Mouse (Mus musculus) midbrain, embryonic 12.5 days (tissue): ENCODE data around the gene Ubash3a. TPM values are rescaled to one million over a fixed set of nuclear protein-coding genes. Genes with fewer than 3 reads are reported as not detected.

Experiments used
- ATAC-seq: fragments of 200-750 bp; cut with Nextera tagmentation; 2 replicates; pipeline ENCODE4 v1.8.0; 2017; ENCODE audit warnings: low read depth, moderate TSS enrichment, moderate library complexity; ENCODE audit not compliant: low FRiP score
- H3K27ac ChIP-seq: fragments of 300-500 bp; sonication (generic); replicated peaks from 2 replicates; pipeline ENCODE4 v1.5.1; 2016; ENCODE audit warnings: mild to moderate bottlenecking
- H3K27me3 ChIP-seq: fragments of 300-500 bp; sonication (generic); 2 replicates; pipeline ENCODE4 v1.6.1; 2016; ENCODE audit warnings: mild to moderate bottlenecking
- H3K36me3 ChIP-seq: fragments of 300-500 bp; sonication (generic); 2 replicates; pipeline ENCODE4 v1.6.1; 2016
- H3K4me1 ChIP-seq: fragments of 300-500 bp; sonication (generic); 2 replicates; pipeline ENCODE4 v1.6.1; 2016
- H3K4me2 ChIP-seq: fragments of 300-500 bp; sonication (generic); replicated peaks from 2 replicates; pipeline ENCODE4 v1.6.1; 2016; ENCODE audit warnings: mild to moderate bottlenecking, moderate library complexity
- H3K4me3 ChIP-seq: fragments of 300-500 bp; sonication (generic); 2 replicates; pipeline ENCODE4 v1.5.1; 2016; ENCODE audit warnings: mild to moderate bottlenecking
- H3K9ac ChIP-seq: fragments of 300-500 bp; sonication (generic); replicated peaks from 2 replicates; pipeline ENCODE4 v1.6.1; 2016; ENCODE audit warnings: mild to moderate bottlenecking, moderate library complexity
- H3K9me3 ChIP-seq: fragments of 300-500 bp; sonication (generic); 2 replicates; pipeline ENCODE4 v1.6.1; 2016; ENCODE audit warnings: mild to moderate bottlenecking
- WGBS: fragments of 180-500 bp; shearing (Covaris S2); methylation state at CpG from one replicate; pipeline ENCODE4 v1.1.7; 2016; 5-methylcytosine and 5-hydroxymethylcytosine counted together
- polyA plus RNA-seq: library from polyadenylated mRNA; unstranded; fragments of >200 nt; fragmentation: Nextera tagmentation; extraction: Ambion mirVana; gene quantifications from 2 replicates; pipeline ENCODE4 v1.2.1, GENCODE M21; 2016

Ubash3a gene
- polyA plus RNA-seq, 1 experiment from 2014 or later: 0.09 TPM

DNA sequence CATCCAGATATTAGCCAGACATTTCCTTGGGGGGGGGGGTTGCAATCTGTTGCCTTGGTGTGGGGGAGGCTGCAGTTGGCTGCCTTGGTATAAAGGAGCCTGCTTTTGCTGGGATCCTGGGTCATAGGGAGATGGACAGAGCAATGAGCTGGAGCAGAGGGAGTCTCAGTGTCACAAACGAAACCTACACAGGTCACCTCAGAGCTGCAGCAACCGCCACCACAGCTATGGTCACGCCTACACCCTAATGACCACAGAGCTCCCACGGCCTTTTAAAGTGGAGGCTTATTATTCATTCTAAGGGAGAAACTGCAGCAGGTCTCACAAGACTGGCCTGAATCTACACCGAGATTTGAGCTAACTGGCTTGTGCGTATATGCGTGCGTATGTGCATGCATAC lies 15.8 kb upstream of the Ubash3a start:
- no peak overlapping the region for H3K27ac ChIP-seq
- no peak for ATAC-seq
- no peak overlapping the region for H3K4me3 ChIP-seq
- no peaks in the 10 kb centered on the region for H3K27me3 ChIP-seq
- no peak overlapping the region for H3K4me2 ChIP-seq
- no peaks in the 10 kb centered on the region for H3K4me1 ChIP-seq
- H3K9me3 ChIP-seq: no peaks in the 10 kb centered on the region
- H3K9ac ChIP-seq: no peak overlapping the region
- H3K36me3 ChIP-seq: no peaks in the 10 kb centered on the region
- 76% methylated on average over 8 of the region's 8 CpGs for WGBS

DNA sequence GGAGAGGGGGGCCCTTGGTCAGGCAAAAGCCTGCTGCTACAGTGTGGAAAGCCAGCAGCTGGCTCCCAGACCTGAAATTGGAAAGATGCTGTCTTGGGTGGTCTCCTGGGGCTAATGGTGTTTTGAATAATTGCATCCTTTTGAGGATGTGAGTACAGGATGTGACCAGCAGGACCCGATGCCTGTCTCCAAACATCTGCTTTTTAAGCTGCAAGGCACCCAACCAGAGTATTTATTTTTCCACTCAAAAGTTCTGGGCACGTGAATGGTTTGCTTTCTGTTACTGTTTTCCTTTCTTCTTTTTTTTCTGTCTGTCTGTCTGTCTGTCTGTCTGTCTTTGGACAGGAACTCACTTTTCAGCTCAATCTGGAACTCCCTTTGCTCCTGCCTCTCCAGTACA lies 15.0 kb upstream of the Ubash3a start:
- H3K36me3 ChIP-seq: no peaks in the 10 kb centered on the region
- no peaks in the 10 kb centered on the region for H3K4me1 ChIP-seq
- no peak overlapping the region for H3K27ac ChIP-seq
- H3K9ac ChIP-seq: no peak overlapping the region
- WGBS: 66% methylated on average over 2 of the region's 2 CpGs
- no peaks in the 10 kb centered on the region for H3K27me3 ChIP-seq
- H3K9me3 ChIP-seq: no peaks in the 10 kb centered on the region
- ATAC-seq: no peak
- H3K4me2 ChIP-seq: no peak overlapping the region
- no peak overlapping the region for H3K4me3 ChIP-seq

DNA sequence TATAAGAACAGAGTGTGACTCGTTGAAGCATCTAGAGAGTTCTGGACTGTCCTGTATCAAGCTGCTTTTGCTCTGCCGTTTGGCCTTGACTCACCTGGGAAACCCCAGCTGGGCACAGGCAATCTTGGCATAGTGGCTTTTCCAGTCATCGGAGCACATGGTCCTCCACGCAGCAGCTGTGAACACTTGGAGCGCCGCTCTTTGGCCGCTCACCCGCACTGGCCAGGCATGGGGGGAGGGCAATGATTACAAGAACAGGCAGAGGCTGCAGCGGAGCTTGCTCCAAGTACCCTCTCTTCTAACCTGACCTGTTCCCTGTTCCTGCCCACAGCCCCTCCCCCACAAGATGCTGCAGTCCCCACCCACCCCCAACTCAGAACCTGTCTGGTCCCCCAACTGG lies 14.3 kb upstream of the Ubash3a start:
- WGBS: 90% methylated on average over 9 of the region's 9 CpGs
- Histone ChIP-seq H3K4me1 (no peaks in the 10 kb centered on the region), H3K27me3 (no peaks in the 10 kb centered on the region), H3K27ac (no peak overlapping the region), H3K4me3 (no peak overlapping the region), H3K9me3 (no peaks in the 10 kb centered on the region), H3K9ac (no peak overlapping the region), H3K4me2 (no peak overlapping the region), H3K36me3 (no peaks in the 10 kb centered on the region)
- no peak for ATAC-seq

DNA sequence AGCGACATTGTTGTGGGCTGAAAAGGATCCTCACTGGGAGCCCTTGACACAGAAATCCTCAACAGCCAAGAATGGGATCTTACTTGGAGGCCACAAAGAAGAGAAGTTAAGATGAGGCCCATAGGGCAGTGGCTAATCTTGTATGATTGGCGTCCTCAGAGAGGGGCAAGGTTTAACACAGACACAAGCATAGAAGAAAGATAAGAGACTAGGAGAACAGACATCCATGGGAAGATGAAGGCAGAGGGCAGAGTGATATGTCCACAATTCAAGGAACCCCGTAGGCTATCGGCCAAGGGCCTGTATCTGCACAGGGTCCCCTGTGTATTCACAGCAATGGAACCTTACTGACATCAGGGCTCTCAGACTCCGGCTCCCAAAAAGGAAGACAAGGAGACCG lies 12.5 kb upstream of the Ubash3a start:
- no peak overlapping the region for H3K4me3 ChIP-seq
- 68% methylated on average over 6 of the region's 6 CpGs for WGBS
- no peaks in the 10 kb centered on the region for H3K36me3 ChIP-seq
- H3K4me2 ChIP-seq: no peak overlapping the region
- H3K9me3 ChIP-seq: no peaks in the 10 kb centered on the region
- no peak for ATAC-seq
- H3K27me3 ChIP-seq: no peaks in the 10 kb centered on the region
- H3K9ac ChIP-seq: no peak overlapping the region
- no peak overlapping the region for H3K27ac ChIP-seq
- no peaks in the 10 kb centered on the region for H3K4me1 ChIP-seq

DNA sequence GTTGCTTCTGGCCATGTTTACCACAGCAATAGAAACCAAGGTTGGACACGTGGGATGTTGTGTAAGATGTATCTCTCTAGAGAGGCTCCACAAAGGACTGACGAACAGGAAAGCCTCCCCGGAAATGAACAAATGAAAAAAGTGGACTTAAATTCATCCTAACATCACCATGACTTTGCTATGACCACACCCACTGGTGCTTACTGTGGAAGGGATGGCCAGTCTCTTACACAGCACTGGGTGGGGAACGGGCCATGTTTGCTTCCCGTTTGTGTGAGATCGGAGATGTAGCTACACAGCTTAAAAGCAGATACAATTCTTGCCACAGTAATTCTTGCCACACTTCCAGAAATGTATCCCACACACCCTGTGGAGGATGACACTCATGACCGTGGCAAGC lies 11.4 kb upstream of the Ubash3a start:
- Histone ChIP-seq H3K36me3 (no peaks in the 10 kb centered on the region), H3K4me2 (no peak overlapping the region), H3K4me1 (no peaks in the 10 kb centered on the region), H3K4me3 (no peak overlapping the region), H3K9me3 (no peaks in the 10 kb centered on the region), H3K27ac (no peak overlapping the region), H3K9ac (no peak overlapping the region), H3K27me3 (no peaks in the 10 kb centered on the region)
- ATAC-seq: no peak
- 93% methylated on average over 7 of the region's 7 CpGs for WGBS

DNA sequence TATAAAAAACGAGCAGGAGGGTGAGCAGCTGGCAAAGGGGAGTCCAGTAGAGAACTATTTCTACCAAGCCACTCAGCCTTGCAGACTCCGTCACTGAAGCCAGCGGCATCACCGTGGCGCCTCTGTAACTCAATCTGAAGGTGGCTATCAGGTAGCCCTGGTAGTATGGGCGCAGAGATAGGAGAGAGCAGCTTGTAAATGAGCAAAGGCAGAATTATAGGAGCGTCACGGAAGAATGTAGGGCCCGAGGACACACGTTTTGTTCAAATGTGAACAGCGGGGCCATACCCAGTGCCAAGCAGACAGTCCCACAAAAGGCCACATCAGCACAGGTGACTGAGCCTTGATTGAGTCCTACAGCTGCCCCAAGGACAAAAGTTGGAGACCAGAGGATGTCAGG lies 8.8 kb upstream of the Ubash3a start, which contains the start of gene Tmprss3:
Gene Tmprss3 (minus strand): TSS at position 101 of the 400 bp plus-strand sequence.
- WGBS: 87% methylated on average over 11 of the region's 11 CpGs
- Histone ChIP-seq H3K36me3 (no peaks in the 10 kb centered on the region), H3K4me1 (no peaks in the 10 kb centered on the region), H3K4me3 (no peak within 1 kb of the TSS), H3K9ac (no peak within 1 kb of the TSS), H3K9me3 (no peaks in the 10 kb centered on the region), H3K27ac (no peak within 1 kb of the TSS), H3K4me2 (no peak within 1 kb of the TSS), H3K27me3 (no peaks in the 10 kb centered on the region)
- ATAC-seq: no peak

DNA sequence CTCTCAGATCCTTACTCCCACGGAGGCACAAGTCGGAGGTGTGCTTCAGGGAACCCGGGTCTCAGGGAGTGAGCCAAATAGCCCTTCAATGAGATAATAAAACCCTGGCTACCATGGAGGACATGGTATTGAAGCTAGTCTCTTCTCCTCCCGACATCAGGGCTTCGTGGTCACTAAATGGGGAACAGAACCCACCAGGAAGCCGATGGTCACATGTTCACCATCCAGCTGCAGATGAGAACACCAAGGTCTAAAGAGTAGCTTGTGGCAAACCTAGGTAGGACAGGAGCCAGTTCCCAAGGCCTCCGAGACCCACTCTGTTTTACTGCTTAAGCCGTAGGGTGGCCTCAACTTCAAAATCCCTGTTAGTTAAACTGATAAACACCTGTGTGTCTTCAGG lies 981 bp downstream of the Ubash3a start:
- no peak overlapping the region for H3K27ac ChIP-seq
- H3K4me1 ChIP-seq: no peaks in the 10 kb centered on the region
- ATAC-seq: no peak
- WGBS: 91% methylated on average over 8 of the region's 8 CpGs
- H3K27me3 ChIP-seq: no peaks in the 10 kb centered on the region
- H3K4me3 ChIP-seq: no peak overlapping the region
- H3K4me2 ChIP-seq: no peak overlapping the region
- H3K9me3 ChIP-seq: no peaks in the 10 kb centered on the region
- H3K36me3 ChIP-seq: no peaks in the 10 kb centered on the region
- no peak overlapping the region for H3K9ac ChIP-seq

DNA sequence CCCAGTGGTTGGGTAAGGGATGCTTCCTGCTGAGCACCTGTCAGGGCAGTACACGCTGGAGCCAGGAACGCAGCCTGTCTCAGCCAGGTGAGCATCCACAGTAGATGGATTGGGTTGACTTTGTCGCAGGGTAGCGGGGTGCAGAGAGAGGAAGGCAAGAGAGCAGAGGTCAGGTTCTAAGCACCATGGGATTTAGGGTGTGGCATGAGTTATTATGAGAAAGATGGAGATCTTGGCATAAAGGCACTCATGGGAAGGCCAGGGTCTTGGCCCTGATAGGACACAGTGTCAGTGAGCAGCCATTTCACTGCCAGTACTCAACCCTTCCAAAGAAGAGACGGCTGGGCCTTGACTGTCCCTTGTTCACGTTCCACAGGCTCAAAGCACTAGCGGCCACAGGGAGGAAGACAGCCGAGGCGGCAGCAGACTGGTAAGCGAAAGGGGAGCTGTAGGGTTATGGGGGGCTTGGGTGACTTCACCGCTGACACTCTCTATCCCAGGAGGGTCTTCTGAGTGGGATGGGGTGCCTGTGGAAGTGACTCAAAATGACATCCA lies 1.8 kb downstream of the Ubash3a start:
- Histone ChIP-seq H3K36me3 (no peaks in the 10 kb centered on the region), H3K27ac (no peak overlapping the region), H3K4me2 (no peak overlapping the region), H3K4me3 (no peak overlapping the region), H3K4me1 (no peaks in the 10 kb centered on the region), H3K27me3 (no peaks in the 10 kb centered on the region), H3K9me3 (no peaks in the 10 kb centered on the region), H3K9ac (no peak overlapping the region)
- ATAC-seq: no peak
- 92% methylated on average over 11 of the region's 11 CpGs for WGBS

DNA sequence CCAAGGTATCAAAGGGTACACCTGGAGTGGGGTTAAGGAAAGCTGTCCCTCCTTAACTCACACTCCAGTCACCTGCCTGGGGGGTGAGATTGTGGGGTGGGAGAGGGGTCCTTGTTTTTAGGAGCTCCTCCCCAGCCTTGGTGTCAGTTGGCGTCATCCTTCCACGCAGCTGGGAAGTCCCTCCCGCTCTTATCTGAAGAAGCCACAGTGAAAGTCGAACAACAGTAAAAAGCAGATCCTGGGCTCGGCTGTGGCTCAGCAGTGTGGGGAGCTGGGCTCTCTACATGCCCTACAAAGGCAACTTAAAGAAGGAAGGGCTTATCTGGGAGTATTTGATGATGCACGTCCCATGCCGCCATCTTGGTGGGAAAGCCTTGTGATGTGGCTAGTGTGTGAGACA lies 2.6 kb downstream of the Ubash3a start:
- WGBS: 88% methylated on average over 7 of the region's 7 CpGs
- no peaks in the 10 kb centered on the region for H3K9me3 ChIP-seq
- no peak overlapping the region for H3K27ac ChIP-seq
- no peak overlapping the region for H3K4me2 ChIP-seq
- H3K4me1 ChIP-seq: no peaks in the 10 kb centered on the region
- no peak for ATAC-seq
- H3K9ac ChIP-seq: no peak overlapping the region
- H3K27me3 ChIP-seq: no peaks in the 10 kb centered on the region
- no peak overlapping the region for H3K4me3 ChIP-seq
- H3K36me3 ChIP-seq: no peaks in the 10 kb centered on the region

DNA sequence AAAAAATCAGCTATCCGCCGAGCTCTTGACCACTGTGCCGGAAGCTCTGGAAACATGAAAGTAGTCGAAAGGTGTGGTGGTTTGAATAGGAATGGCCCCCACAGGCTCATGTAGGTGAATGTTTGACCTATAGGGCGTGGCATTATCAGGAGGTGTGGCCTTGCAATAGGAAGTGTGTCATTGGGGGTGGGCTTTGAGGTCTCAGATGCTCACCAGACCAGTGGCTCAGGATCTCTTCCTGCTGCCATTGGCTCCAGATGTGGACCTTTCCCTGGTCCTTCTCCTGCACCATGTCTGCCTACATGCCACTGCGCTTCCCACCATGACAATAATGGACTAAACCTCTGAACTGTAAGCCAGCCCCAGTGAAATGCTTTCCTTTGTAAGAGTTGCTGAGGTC lies 4.2 kb downstream of the Ubash3a start:
- no peak overlapping the region for H3K9ac ChIP-seq
- H3K4me3 ChIP-seq: no peak overlapping the region
- WGBS: 92% methylated on average over 6 of the region's 6 CpGs
- no peaks in the 10 kb centered on the region for H3K27me3 ChIP-seq
- no peaks in the 10 kb centered on the region for H3K9me3 ChIP-seq
- no peaks in the 10 kb centered on the region for H3K4me1 ChIP-seq
- H3K4me2 ChIP-seq: no peak overlapping the region
- H3K36me3 ChIP-seq: no peaks in the 10 kb centered on the region
- H3K27ac ChIP-seq: no peak overlapping the region
- ATAC-seq: no peak

DNA sequence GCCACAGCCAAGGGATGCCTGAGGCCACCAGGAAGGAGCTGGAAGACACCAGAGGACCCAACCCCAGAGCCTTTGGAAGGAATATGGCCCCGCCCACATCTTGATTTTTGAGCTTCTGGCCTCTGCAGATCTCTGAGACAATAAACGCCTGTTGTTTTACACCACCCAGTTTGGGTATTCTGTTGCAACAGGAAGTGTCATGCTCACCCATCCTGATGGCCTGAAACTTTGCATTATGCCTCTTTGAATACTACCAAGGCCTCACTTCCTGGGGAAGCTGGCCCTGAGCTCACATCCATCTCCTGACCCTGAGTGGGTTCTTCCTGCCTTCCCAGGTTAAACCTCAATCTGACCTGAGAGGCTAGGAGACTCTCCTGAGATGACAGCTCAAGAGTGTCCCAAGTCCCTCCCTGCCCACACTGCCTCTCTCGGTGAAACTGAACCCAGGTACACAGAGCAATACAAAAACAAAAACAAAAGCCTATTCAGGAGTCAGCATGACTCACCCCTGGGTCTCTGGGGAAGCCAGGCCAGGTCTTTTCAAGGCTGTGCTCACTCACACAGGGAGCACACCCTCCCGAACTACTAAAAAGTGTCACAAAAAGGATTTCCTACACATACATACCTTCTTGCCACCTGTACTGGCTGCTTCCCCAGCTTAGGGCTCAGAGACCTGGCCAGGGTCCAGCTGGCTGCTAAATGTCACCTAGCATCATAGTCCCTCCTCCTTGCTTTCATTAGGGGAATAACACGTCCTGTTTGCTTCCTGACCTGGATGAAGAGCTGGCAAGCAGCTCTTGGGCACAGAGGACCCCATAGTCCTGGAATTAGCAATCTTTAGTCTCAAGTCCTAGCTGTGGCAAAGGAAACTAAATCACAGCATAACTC lies 8.6 kb downstream of the Ubash3a start:
- Histone ChIP-seq H3K27me3 (no peaks in the 10 kb centered on the region), H3K9ac (no peak overlapping the region), H3K9me3 (no peaks in the 10 kb centered on the region), H3K4me1 (no peaks in the 10 kb centered on the region), H3K27ac (no peak overlapping the region), H3K4me2 (no peak overlapping the region), H3K36me3 (no peaks in the 10 kb centered on the region), H3K4me3 (no peak overlapping the region)
- WGBS: 53% methylated on average over 5 of the region's 5 CpGs
- no peak for ATAC-seq

DNA sequence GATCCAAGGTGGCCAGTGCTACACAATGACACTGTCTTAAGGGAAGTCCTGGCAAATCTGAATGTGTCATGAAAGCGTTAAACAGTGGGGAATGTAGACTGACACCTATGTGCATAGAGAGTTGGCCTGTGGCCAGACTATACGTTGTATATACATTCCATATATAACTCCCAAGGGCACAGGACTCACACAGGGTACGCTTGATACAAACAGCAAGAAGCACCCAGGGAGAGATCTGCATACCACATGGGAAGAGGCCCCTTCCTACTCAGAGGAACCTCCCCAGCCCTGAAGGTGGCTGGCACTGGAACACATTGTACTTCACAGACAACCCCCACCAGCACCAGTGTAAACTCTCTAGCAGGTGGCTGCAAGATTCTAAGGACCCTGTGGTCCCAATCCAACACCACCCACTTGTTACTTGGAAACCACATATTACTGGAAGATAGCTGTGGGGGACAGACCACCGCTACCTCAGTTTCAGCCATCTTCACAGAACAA lies 15.2 kb downstream of the Ubash3a start:
- WGBS: 84% methylated on average over 4 of the region's 4 CpGs
- H3K27ac ChIP-seq: no peak overlapping the region

More for the DNA sequence above, 15.2 kb downstream of the Ubash3a start:
- ATAC-seq: no peak
- Histone ChIP-seq H3K9ac (no peak overlapping the region), H3K9me3 (no peaks in the 10 kb centered on the region), H3K27me3 (no peaks in the 10 kb centered on the region), H3K4me1 (no peaks in the 10 kb centered on the region), H3K36me3 (no peaks in the 10 kb centered on the region), H3K4me3 (no peak overlapping the region), H3K4me2 (no peak overlapping the region)
